Mouse (Mus musculus) hindbrain, embryonic 11.5 days (tissue): ENCODE measurements around the gene Wdr24. TPM values are rescaled to one million over a fixed set of nuclear protein-coding genes. Genes with fewer than 3 reads are reported as not detected.
A peak's percentile ranks its signal among the peaks of the same experiment; 100 is the strongest.
"Not testable (repeated sequence)": the region's sequence is repeated elsewhere in the genome, so short reads cannot be mapped to it uniquely, and the experiment has no call there.

Experiments
- ATAC-seq: fragments of 200-750 bp; cut with Nextera tagmentation; 2 replicates; pipeline ENCODE4 v1.8.0; 2017; ENCODE audit warnings: mild to moderate bottlenecking, moderate TSS enrichment, moderate library complexity; ENCODE audit not compliant: low FRiP score
- DNase-seq: peaks from one replicate; pipeline ENCODE4 v3.0.0-alpha.2; 2015; ENCODE audit warnings: low spot score
- H3K27ac ChIP-seq: fragments of 300-500 bp; sonication (generic); 2 replicates; pipeline ENCODE4 v1.5.1; 2014; ENCODE audit warnings: mild to moderate bottlenecking, low read depth, low read length
- H3K27me3 ChIP-seq: fragments of 300-500 bp; sonication (generic); 2 replicates; pipeline ENCODE4 v1.6.1; 2014; ENCODE audit warnings: mild to moderate bottlenecking, low read length, moderate library complexity, mixed read lengths; ENCODE audit not compliant: control insufficient read depth, insufficient read depth
- H3K36me3 ChIP-seq: fragments of 300-500 bp; sonication (generic); 2 replicates; pipeline ENCODE4 v1.6.1; 2014; ENCODE audit warnings: mild to moderate bottlenecking, low read length, moderate library complexity, mixed read lengths; ENCODE audit not compliant: control insufficient read depth, insufficient read depth
- H3K4me1 ChIP-seq: fragments of 300-500 bp; sonication (generic); replicated peaks from 2 replicates; pipeline ENCODE4 v1.6.1; 2014; ENCODE audit warnings: low read length, mixed read lengths; ENCODE audit not compliant: control insufficient read depth, insufficient read depth
- H3K4me2 ChIP-seq: fragments of 300-500 bp; sonication (generic); replicated peaks from 2 replicates; pipeline ENCODE4 v1.6.1; 2014; ENCODE audit warnings: mild to moderate bottlenecking, low read depth, low read length
- H3K4me3 ChIP-seq: fragments of 300-500 bp; sonication (generic); 2 replicates; pipeline ENCODE4 v1.5.1; 2014; ENCODE audit warnings: low read depth, low read length
- H3K9ac ChIP-seq: fragments of 300-500 bp; sonication (generic); 2 replicates; pipeline ENCODE4 v1.6.1; 2014; ENCODE audit warnings: low read depth, low read length
- H3K9me3 ChIP-seq: fragments of 300-500 bp; sonication (generic); 2 replicates; pipeline ENCODE4 v1.6.1; 2016; ENCODE audit warnings: low read length; ENCODE audit not compliant: control insufficient read depth
- WGBS: fragments of 180-500 bp; shearing (Covaris S2); extraction: QIAGEN DNeasy Blood & Tissue Kit; methylation state at CpG from one replicate; pipeline ENCODE4 v1.1.7; 2014; 5-methylcytosine and 5-hydroxymethylcytosine counted together
- polyA plus RNA-seq: library from polyadenylated mRNA; unstranded; fragments of >200 nt; fragmentation: Nextera tagmentation; extraction: Ambion mirVana; gene quantifications from 2 replicates; pipeline ENCODE4 v1.2.1, GENCODE M21; 2014

Wdr24 gene
- polyA plus RNA-seq, 1 experiment from 2014 or later, result 22.0 TPM

GRCm38 (mm10) chr17:25867509-25867835, 44.0 kb downstream of the Wdr24 start:
- H3K4me1 ChIP-seq, result peaks cover 8% of the 10 kb centered on the region
- 0 out of 2 replicates have a peak, but pooled peaks cover 2% of the 10 kb centered on the region for H3K27me3 ChIP-seq
- H3K4me3 ChIP-seq, result peak overlapping the region; percentile 82; the same call in 1 of the 2 replicates
- H3K4me2 ChIP-seq, result peak overlapping the region; percentile 99
- DNase-seq (no peak), ATAC-seq (no peak)
- H3K9me3 ChIP-seq, result no peaks in the 10 kb centered on the region
- no peaks in the 10 kb centered on the region for H3K36me3 ChIP-seq
- H3K27ac ChIP-seq, result no peak overlapping the region; the same call in 1 of the 2 replicates
- H3K9ac ChIP-seq, result no peak overlapping the region
- WGBS, result 22% methylated on average over 7 of the region's 7 CpGs

DNA sequence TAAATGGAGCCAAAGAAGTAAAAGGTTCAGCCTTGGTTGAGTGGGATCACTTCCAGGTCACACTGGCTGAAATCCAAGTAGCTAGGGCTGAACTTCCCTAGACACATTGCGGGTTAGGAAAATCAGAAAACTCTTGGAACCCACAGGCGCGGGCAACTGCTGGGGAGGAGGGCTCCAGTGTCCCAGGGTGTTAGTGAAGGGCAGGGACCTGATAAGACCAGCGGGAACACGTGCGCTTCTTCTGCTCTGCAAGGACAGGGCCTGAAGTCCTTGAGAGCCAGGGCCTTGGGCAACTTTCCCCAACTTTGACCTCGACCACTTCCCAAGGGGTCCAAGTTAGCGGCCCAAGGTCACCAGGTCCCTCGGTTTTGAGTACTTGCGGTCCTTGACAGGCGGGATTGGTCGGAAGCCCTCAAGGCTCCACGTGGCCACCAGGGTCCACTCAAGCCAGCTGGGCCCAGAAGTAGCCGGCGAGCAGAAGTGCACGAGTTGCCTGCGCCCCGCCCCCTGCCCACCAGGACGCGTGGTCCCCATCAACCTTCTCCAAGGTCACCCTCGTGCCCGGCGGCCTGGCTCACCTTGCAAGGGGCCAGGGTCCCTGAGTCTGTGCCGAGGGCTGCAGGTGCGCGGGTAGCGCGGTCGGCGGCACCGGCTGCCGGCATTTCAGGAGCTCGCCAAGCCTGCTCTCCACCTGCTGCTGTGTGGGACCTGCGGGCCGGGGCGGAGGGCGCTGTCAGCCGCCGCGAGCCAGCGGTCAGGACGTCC, 44.6 kb downstream of the Wdr24 start:
- peak overlapping the region; percentile 70 for H3K9ac ChIP-seq
- H3K9me3 ChIP-seq, result no peaks in the 10 kb centered on the region
- H3K4me1 ChIP-seq, result peaks cover 8% of the 10 kb centered on the region
- peak overlapping the region; percentile 99 for H3K4me2 ChIP-seq
- no peak overlapping the region for H3K27ac ChIP-seq
- 0 out of 2 replicates have a peak, but pooled peaks cover 2% of the 10 kb centered on the region for H3K27me3 ChIP-seq
- WGBS, result 1% methylated on average over 38 of the region's 42 CpGs
- peak; percentile 52 for ATAC-seq
- H3K4me3 ChIP-seq, result peak overlapping the region; percentile 82
- H3K36me3 ChIP-seq, result no peaks in the 10 kb centered on the region
- no peak for DNase-seq

DNA sequence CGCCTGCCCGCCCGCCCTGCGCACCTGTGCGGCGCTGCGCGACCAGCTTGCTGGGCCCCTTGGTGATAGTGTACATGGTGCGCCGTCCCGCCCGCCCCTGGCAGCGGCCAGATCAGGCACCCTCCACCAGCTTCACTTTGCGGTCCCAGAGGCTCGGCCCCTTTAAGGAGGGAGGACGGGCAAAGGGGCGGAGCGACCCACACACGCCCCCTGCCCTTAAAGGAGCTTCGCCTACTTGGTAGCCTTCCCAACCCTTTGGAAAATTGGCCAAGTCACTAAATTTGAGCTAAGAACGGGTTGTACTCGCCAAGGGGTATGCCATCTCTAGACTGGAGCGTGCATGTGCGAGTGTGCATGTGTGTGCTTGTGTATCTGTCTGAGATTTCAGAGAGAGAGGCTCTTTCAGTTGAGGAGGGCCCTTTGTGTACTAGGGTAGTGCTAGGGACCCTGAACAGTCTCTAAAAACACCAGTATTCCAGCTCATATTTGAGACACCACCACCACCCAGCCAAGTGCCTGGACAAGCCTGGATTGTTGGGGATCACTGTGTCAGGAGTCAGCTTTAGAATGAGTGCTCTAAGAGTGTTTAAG, 45.3 kb downstream of the Wdr24 start, which contains the start of gene Mcrip2:
Gene Mcrip2 (minus strand): TSS at position 164 of the 591 bp plus-strand sequence.
- Histone ChIP-seq H3K27me3 (0 out of 2 replicates have a peak, but pooled peaks cover 2% of the 10 kb centered on the region), H3K36me3 (no peaks in the 10 kb centered on the region), H3K4me2 (peak within 1 kb of the TSS; percentile 99), H3K27ac (peak within 1 kb of the TSS; percentile 25; the same call in 1 of the 2 replicates), H3K4me1 (peaks cover 8% of the 10 kb centered on the region), H3K9me3 (no peaks in the 10 kb centered on the region), H3K9ac (peak within 1 kb of the TSS; percentile 70), H3K4me3 (peak within 1 kb of the TSS; percentile 82)
- 0% methylated on average over 22 of the region's 24 CpGs for WGBS
- DNase-seq (peak; percentile 85), ATAC-seq (peak; percentile 82)

DNA sequence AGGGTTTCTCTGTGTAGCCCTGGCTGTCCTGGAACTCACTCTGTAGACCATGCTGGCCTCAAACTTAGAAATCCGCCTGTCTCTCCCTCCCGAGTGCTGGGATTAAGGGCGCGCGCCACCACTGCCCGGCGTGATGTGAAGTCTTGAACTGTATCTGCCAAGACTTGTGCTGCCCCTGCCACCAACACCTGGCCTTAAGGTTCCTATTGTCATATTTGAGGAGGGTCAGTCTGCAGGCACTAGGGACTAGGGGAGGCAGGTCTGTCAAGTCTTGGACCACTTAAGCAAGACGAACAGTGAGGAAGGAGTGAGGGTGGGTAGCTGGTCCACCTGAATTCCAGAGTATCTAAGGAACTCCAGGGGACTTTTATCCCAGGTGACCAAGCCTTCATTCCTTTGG, 46.1 kb downstream of the Wdr24 start:
- no peak overlapping the region for H3K4me3 ChIP-seq
- WGBS, result 87% methylated on average over 8 of the region's 8 CpGs
- H3K9ac ChIP-seq, result no peak overlapping the region
- ATAC-seq (no peak), DNase-seq (no peak)
- H3K27ac ChIP-seq, result no peak overlapping the region
- H3K4me2 ChIP-seq, result no peak overlapping the region
- peaks cover 8% of the 10 kb centered on the region for H3K4me1 ChIP-seq
- H3K36me3 ChIP-seq, result no peaks in the 10 kb centered on the region
- H3K9me3 ChIP-seq, result no peaks in the 10 kb centered on the region
- 0 out of 2 replicates have a peak, but pooled peaks cover 2% of the 10 kb centered on the region for H3K27me3 ChIP-seq

DNA sequence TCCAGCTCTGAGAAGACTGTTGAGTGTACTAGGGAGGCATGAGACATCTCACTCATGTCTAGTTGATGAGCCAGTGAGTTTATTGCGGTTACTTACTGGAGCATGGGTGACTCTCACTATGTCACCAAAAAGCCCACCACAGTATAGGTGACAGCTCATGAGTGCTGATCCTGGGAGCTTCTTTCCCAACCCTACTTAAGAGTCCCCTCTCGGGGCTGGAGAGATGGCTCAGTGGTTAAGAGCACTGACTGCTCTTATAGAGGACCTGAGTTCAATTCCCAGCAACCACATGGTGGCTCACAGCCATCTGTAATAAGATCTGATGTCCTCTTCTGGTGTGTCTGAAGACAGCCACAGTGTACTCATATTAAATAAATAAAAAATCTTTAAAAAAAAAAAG, 46.5 kb downstream of the Wdr24 start:
- Histone ChIP-seq H3K9ac (no peak overlapping the region), H3K27me3 (0 out of 2 replicates have a peak, but pooled peaks cover 2% of the 10 kb centered on the region), H3K27ac (no peak overlapping the region), H3K4me3 (no peak overlapping the region), H3K4me2 (no peak overlapping the region), H3K4me1 (peaks cover 8% of the 10 kb centered on the region), H3K9me3 (no peaks in the 10 kb centered on the region), H3K36me3 (no peaks in the 10 kb centered on the region)
- DNase-seq (no peak), ATAC-seq (no peak)
- WGBS, result 76% methylated on average over 2 of the region's 2 CpGs

DNA sequence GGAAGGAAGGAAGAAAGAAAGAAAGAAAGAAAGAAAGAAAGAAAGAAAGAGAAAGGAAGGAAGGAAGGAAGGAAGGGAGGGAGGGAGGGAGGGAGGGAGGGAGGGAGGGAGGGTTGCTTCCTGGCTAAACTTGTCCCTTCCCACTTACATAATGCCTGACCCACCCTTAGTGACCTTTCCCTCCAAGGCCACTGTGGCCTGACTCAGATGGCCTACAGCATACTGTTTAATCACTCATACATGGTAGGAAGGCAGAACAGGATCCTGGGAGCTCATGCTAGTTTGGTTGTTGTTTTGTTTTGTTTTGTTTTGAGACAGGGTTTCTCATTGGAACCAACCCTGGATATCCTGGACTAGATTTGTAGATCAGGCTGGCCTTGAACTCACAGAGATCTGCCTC, 48.1 kb downstream of the Wdr24 start:
- not testable (repeated sequence) for H3K9ac ChIP-seq, H3K27ac ChIP-seq, DNase-seq, H3K36me3 ChIP-seq, H3K9me3 ChIP-seq, ATAC-seq, H3K4me2 ChIP-seq, H3K4me3 ChIP-seq, H3K27me3 ChIP-seq
- H3K4me1 ChIP-seq, result peaks cover 12% of the 10 kb centered on the region

GRCm38 (mm10) chr17:25872676-25873075, 49.2 kb downstream of the Wdr24 start:
- Histone ChIP-seq H3K27ac (no peak overlapping the region), H3K27me3 (0 out of 2 replicates have a peak, but pooled peaks cover 2% of the 10 kb centered on the region), H3K36me3 (no peaks in the 10 kb centered on the region), H3K9ac (no peak overlapping the region), H3K4me3 (no peak overlapping the region), H3K9me3 (no peaks in the 10 kb centered on the region), H3K4me2 (no peak overlapping the region), H3K4me1 (peaks cover 10% of the 10 kb centered on the region)
- ATAC-seq (no peak), DNase-seq (no peak)
- WGBS, result 77% methylated on average over 3 of the region's 3 CpGs

DNA sequence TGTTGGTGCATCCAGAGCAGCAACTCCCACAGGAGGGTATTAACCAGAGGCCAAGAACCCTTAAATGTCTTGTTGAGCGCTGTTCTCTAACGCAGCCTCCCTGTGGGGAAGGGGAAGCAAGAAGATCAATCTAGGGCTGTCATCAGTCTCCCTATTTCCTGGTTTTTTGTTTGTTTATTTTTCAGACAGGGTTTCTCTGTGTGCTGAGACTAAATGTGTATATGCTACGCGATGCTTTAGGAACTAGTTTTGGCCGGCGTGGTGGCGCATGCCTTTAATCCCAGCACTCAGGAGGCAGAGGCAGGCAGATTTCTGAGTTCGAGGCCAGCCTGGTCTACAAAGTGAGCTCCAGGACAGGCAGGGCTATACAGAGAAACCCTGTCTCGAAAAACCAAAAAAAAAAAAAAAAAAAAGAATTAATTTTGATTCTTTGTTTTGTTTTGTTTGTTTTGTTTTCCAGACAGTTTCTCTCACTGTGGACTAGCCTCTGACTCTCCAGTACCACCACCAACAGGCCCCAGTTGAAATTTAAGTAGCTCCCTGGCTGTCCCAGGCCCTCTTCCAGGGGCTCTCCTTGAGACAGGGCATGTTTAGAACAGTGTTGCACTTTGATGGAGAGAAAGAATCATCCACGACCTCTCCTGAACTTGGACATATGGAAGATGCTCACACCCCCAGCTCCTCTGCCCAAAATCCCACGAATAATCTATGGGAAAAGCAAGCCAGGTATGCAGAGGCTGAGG, 50.1 kb downstream of the Wdr24 start:
- Histone ChIP-seq H3K9ac (peak overlapping the region; percentile 62; the same call in 1 of the 2 replicates), H3K36me3 (no peaks in the 10 kb centered on the region), H3K27me3 (no peaks in the 10 kb centered on the region), H3K27ac (no peak overlapping the region), H3K4me2 (peak overlapping the region; percentile 71), H3K4me1 (peaks cover 4% of the 10 kb centered on the region), H3K9me3 (no peaks in the 10 kb centered on the region), H3K4me3 (no peak overlapping the region)
- no peak for DNase-seq
- no peak for ATAC-seq
- 73% methylated on average over 11 of the region's 11 CpGs for WGBS
